Mouse (Mus musculus) heart, adult 2 months (tissue): ENCODE measurements around the gene Ano2.

Experiments
- CTCF ChIP-seq: fragments of 200-600 bp; IDR thresholded peaks from 2 replicates; pipeline ENCODE4 v1.8.1; 2022; ENCODE audit warnings: antibody characterized with exemption, mild to moderate bottlenecking, moderate library complexity
- EP300 ChIP-seq: fragments of 200-500 bp; IDR thresholded peaks from 2 replicates; pipeline ENCODE4 v1.6.1; 2011; ENCODE audit warnings: low read depth, low read length, control low read depth; ENCODE audit not compliant: insufficient read depth

DNA sequence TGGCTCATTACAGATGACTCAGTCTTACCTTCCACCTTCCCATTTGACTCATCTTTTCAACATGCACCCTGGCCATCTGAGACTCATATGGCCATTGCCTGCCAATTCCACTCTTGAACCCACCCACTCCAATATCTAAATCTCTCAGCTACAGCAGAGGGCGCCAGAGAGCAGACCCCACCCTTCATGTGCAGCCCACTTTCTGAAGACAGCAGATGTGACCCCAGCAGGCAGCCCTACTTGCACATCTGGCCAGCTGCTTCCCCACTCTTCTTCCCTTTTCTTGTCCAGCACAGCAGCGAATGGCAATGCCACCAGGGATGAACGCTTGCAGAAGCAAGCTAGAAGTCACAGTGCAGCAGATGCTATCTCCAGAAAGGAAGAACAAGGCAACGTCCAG, 355.7 kb downstream of the Ano2 start:
- peak; percentile 72 for TF ChIP-seq CTCF
- TF ChIP-seq EP300, result no peak
